Mouse (Mus musculus) intestine, embryonic 15.5 days (tissue): ENCODE data around the gene Gpr63. TPM values are rescaled to one million over a fixed set of nuclear protein-coding genes. Genes with fewer than 3 reads are reported as not detected.
"Not testable (repeated sequence)": the region's sequence is repeated elsewhere in the genome, so short reads cannot be mapped to it uniquely, and the experiment has no call there.

ENCODE experiments used
- ATAC-seq: fragments of 200-750 bp; cut with Nextera tagmentation; 2 replicates; pipeline ENCODE4 v1.8.0; 2017; ENCODE audit warnings: moderate TSS enrichment, moderate library complexity
- H3K27ac ChIP-seq: fragments of 300-500 bp; sonication (generic); 2 replicates; pipeline ENCODE4 v1.5.1; 2015; ENCODE audit warnings: mild to moderate bottlenecking, inconsistent platforms
- H3K27me3 ChIP-seq: fragments of 300-500 bp; sonication (generic); replicated peaks from 2 replicates; pipeline ENCODE4 v1.6.1; 2015; ENCODE audit warnings: inconsistent platforms
- H3K36me3 ChIP-seq: fragments of 300-500 bp; sonication (generic); 2 replicates; pipeline ENCODE4 v1.6.1; 2015; ENCODE audit warnings: inconsistent platforms
- H3K4me1 ChIP-seq: fragments of 300-500 bp; sonication (generic); replicated peaks from 2 replicates; pipeline ENCODE4 v1.6.1; 2015; ENCODE audit warnings: inconsistent platforms
- H3K4me2 ChIP-seq: fragments of 300-500 bp; sonication (generic); replicated peaks from 2 replicates; pipeline ENCODE4 v1.6.1; 2015; ENCODE audit warnings: mild to moderate bottlenecking, inconsistent platforms
- H3K4me3 ChIP-seq: fragments of 300-500 bp; sonication (generic); replicated peaks from 2 replicates; pipeline ENCODE4 v1.5.1; 2015; ENCODE audit warnings: inconsistent platforms
- H3K9ac ChIP-seq: fragments of 300-500 bp; sonication (generic); 2 replicates; pipeline ENCODE4 v1.6.1; 2015; ENCODE audit warnings: inconsistent platforms
- H3K9me3 ChIP-seq: fragments of 300-500 bp; sonication (generic); 2 replicates; pipeline ENCODE4 v1.6.1; 2016; ENCODE audit warnings: inconsistent platforms
- WGBS: fragments of 180-500 bp; shearing (Covaris S2); methylation state at CpG from one replicate; pipeline ENCODE4 v1.1.7; 2015; 5-methylcytosine and 5-hydroxymethylcytosine counted together
- polyA plus RNA-seq: library from polyadenylated mRNA; unstranded; fragments of >200 nt; fragmentation: Nextera tagmentation; extraction: Ambion mirVana; gene quantifications from 2 replicates; pipeline ENCODE4 v1.2.1, GENCODE M21; 2015

Gpr63 gene
- 0.73 and 0.97 TPM in 2 replicates for polyA plus RNA-seq

- Histone ChIP-seq H3K27ac (peak within 1 kb of the TSS; percentile 90), H3K36me3 (no peaks in the 10 kb centered on the region), H3K27me3 (no peaks in the 10 kb centered on the region), H3K9ac (peak within 1 kb of the TSS; percentile 76), H3K4me1 (no peaks in the 10 kb centered on the region), H3K9me3 (no peaks in the 10 kb centered on the region), H3K4me2 (peak within 1 kb of the TSS; percentile 76), H3K4me3 (peak within 1 kb of the TSS; percentile 76)
- WGBS, result under 1% methylated on average over 74 of the region's 78 CpGs
- peak; percentile 98 for ATAC-seq
Measured at GRCm38 (mm10) chr4:24966299-24966991, at the start of gene Gpr63. Gene Gpr63 (plus strand): TSS chr4:24966407.

- no peaks in the 10 kb centered on the region for H3K9me3 ChIP-seq
- H3K4me1 ChIP-seq, result no peaks in the 10 kb centered on the region
- no peak for ATAC-seq
- 52% methylated on average over 5 of the region's 5 CpGs for WGBS
- no peak overlapping the region for H3K4me2 ChIP-seq
- H3K27ac ChIP-seq, result no peak overlapping the region
- no peak overlapping the region for H3K4me3 ChIP-seq
- H3K27me3 ChIP-seq, result no peaks in the 10 kb centered on the region
- no peaks in the 10 kb centered on the region for H3K36me3 ChIP-seq
- no peak overlapping the region for H3K9ac ChIP-seq
Measured at GRCm38 (mm10) chr4:24920006-24920577, 46.1 kb upstream of the Gpr63 start.

GRCm38 (mm10) chr4:24924726-24925125 lies 41.5 kb upstream of the Gpr63 start:
- Histone ChIP-seq H3K4me1 (no peaks in the 10 kb centered on the region), H3K9ac (no peak overlapping the region), H3K36me3 (no peaks in the 10 kb centered on the region), H3K4me2 (no peak overlapping the region), H3K4me3 (no peak overlapping the region), H3K27ac (no peak overlapping the region), H3K27me3 (no peaks in the 10 kb centered on the region), H3K9me3 (no peaks in the 10 kb centered on the region)
- WGBS, result 74% methylated on average over 2 of the region's 2 CpGs
- ATAC-seq, result no peak

- no peak overlapping the region for H3K4me2 ChIP-seq
- no peak overlapping the region for H3K4me3 ChIP-seq
- no peak overlapping the region for H3K9ac ChIP-seq
- no peak for ATAC-seq
- no peak overlapping the region for H3K27ac ChIP-seq
- H3K9me3 ChIP-seq, result no peaks in the 10 kb centered on the region
- no peaks in the 10 kb centered on the region for H3K36me3 ChIP-seq
- no peaks in the 10 kb centered on the region for H3K27me3 ChIP-seq
- 80% methylated on average over 5 of the region's 5 CpGs for WGBS
- no peaks in the 10 kb centered on the region for H3K4me1 ChIP-seq
Measured at GRCm38 (mm10) chr4:24928260-24928780, 37.9 kb upstream of the Gpr63 start.

GRCm38 (mm10) chr4:24928926-24929325 lies 37.3 kb upstream of the Gpr63 start:
- Histone ChIP-seq H3K36me3 (no peaks in the 10 kb centered on the region), H3K4me3 (no peak overlapping the region), H3K9me3 (no peaks in the 10 kb centered on the region), H3K9ac (no peak overlapping the region), H3K4me2 (no peak overlapping the region), H3K27me3 (no peaks in the 10 kb centered on the region), H3K27ac (no peak overlapping the region), H3K4me1 (no peaks in the 10 kb centered on the region)
- WGBS, result 81% methylated on average over 5 of the region's 5 CpGs
- no peak for ATAC-seq

GRCm38 (mm10) chr4:24942728-24943424 lies 23.3 kb upstream of the Gpr63 start:
- H3K9ac ChIP-seq, result no peak overlapping the region
- H3K4me3 ChIP-seq, result no peak overlapping the region
- no peaks in the 10 kb centered on the region for H3K36me3 ChIP-seq
- H3K4me2 ChIP-seq, result no peak overlapping the region
- ATAC-seq, result no peak
- H3K9me3 ChIP-seq, result no peaks in the 10 kb centered on the region
- H3K27ac ChIP-seq, result no peak overlapping the region
- no peaks in the 10 kb centered on the region for H3K4me1 ChIP-seq
- no peaks in the 10 kb centered on the region for H3K27me3 ChIP-seq
- WGBS, result 61% methylated on average over 6 of the region's 6 CpGs

- Histone ChIP-seq H3K4me2 (peak overlapping the region; percentile 76), H3K9ac (peak overlapping the region; percentile 76), H3K36me3 (no peaks in the 10 kb centered on the region), H3K4me1 (no peaks in the 10 kb centered on the region), H3K9me3 (no peaks in the 10 kb centered on the region), H3K27me3 (no peaks in the 10 kb centered on the region), H3K27ac (no peak overlapping the region), H3K4me3 (peak overlapping the region; percentile 76)
- 11% methylated on average over 8 of the region's 8 CpGs for WGBS
- peak; percentile 62 for ATAC-seq
Measured at GRCm38 (mm10) chr4:24965918-24966298, 299 bp upstream of the Gpr63 start.

GRCm38 (mm10) chr4:24967251-24967650 lies 1.0 kb downstream of the Gpr63 start:
- no peak for ATAC-seq
- Histone ChIP-seq H3K4me3 (peak overlapping the region; percentile 76), H3K9ac (no peak overlapping the region), H3K4me2 (peak overlapping the region; percentile 76), H3K9me3 (no peaks in the 10 kb centered on the region), H3K4me1 (no peaks in the 10 kb centered on the region), H3K27me3 (no peaks in the 10 kb centered on the region), H3K27ac (no peak overlapping the region), H3K36me3 (no peaks in the 10 kb centered on the region)
- 14% methylated on average over 7 of the region's 7 CpGs for WGBS

GRCm38 (mm10) chr4:24978589-24978988 lies 12.4 kb downstream of the Gpr63 start:
- H3K27ac ChIP-seq, result no peak overlapping the region
- H3K9me3 ChIP-seq, result no peaks in the 10 kb centered on the region
- H3K9ac ChIP-seq, result no peak overlapping the region
- ATAC-seq, result no peak
- no peaks in the 10 kb centered on the region for H3K27me3 ChIP-seq
- H3K4me2 ChIP-seq, result no peak overlapping the region
- H3K4me3 ChIP-seq, result no peak overlapping the region
- WGBS, result 67% methylated on average over 4 of the region's 4 CpGs
- no peaks in the 10 kb centered on the region for H3K36me3 ChIP-seq
- no peaks in the 10 kb centered on the region for H3K4me1 ChIP-seq

- Histone ChIP-seq H3K4me2 (no peak overlapping the region), H3K36me3 (no peaks in the 10 kb centered on the region), H3K27ac (no peak overlapping the region), H3K9me3 (no peaks in the 10 kb centered on the region), H3K27me3 (no peaks in the 10 kb centered on the region), H3K4me3 (no peak overlapping the region), H3K4me1 (no peaks in the 10 kb centered on the region), H3K9ac (no peak overlapping the region)
- WGBS, result 91% methylated on average over 5 of the region's 5 CpGs
- ATAC-seq, result no peak
Measured at GRCm38 (mm10) chr4:24985612-24986011, 19.4 kb downstream of the Gpr63 start.

- H3K4me2 ChIP-seq, result no peak overlapping the region
- H3K9me3 ChIP-seq, result no peaks in the 10 kb centered on the region
- no peak overlapping the region for H3K4me3 ChIP-seq
- no peaks in the 10 kb centered on the region for H3K27me3 ChIP-seq
- H3K9ac ChIP-seq, result no peak overlapping the region
- whole genome bisulfite sequencing, result 60% methylated on average over 2 of the region's 2 CpGs
- H3K4me1 ChIP-seq, result no peaks in the 10 kb centered on the region
- H3K27ac ChIP-seq, result no peak overlapping the region
- no peaks in the 10 kb centered on the region for H3K36me3 ChIP-seq
- no peak for ATAC-seq
Measured at GRCm38 (mm10) chr4:24991475-24991874, 25.3 kb downstream of the Gpr63 start.

GRCm38 (mm10) chr4:25009328-25009727 lies 43.1 kb downstream of the Gpr63 start:
- not testable (repeated sequence) for H3K4me1 ChIP-seq, H3K27me3 ChIP-seq, H3K4me3 ChIP-seq, H3K27ac ChIP-seq, H3K9me3 ChIP-seq, H3K36me3 ChIP-seq, H3K4me2 ChIP-seq, H3K9ac ChIP-seq, ATAC-seq
- 84% methylated on average over 8 of the region's 8 CpGs for WGBS
